ENCODE assay signal across 9 mouse cellular contexts in genomic region chr11:116647340-116647991, GRCm38 (mm10). TPM values are rescaled to one million over a fixed set of nuclear protein-coding genes. Genes with fewer than 3 reads are reported as not detected.
DNase-seq lines count a peak whose midpoint lies in the region; ATAC-seq and TF ChIP-seq lines count a peak whose summit lies in the region.
"Had no signal": no experiment of that assay in that cellular context is flagged by ENCODE, and none has a peak within 500 bp of the region (broad histone marks: within the 10 kb centered on the region; RNA-seq: fewer than 3 reads in every experiment).

No protein-coding gene starts in this region.

- no peak overlapping the region for H3K4me2 ChIP-seq in limb, embryonic 13.5 days (replicated peaks)
- H3K4me2 ChIP-seq in stomach, postnatal 0 days (replicated peaks; ENCODE audit: low read depth): no peak overlapping the region
- H3K4me2 ChIP-seq: hindbrain, embryonic 15.5 days had no signal

- peak overlapping the region; percentile 12; the same call in 1 of the 2 replicates for H3K27ac ChIP-seq in testis, adult 2 months (ENCODE audit: control insufficient read depth, insufficient read depth, low read depth, low read length)
- peak overlapping the region; percentile 82 for H3K27ac ChIP-seq in heart, adult 2 months
- peak overlapping the region; percentile 22; the same call in 1 of the 2 replicates for H3K27ac ChIP-seq in limb, embryonic 13.5 days
- H3K27ac ChIP-seq in stomach, postnatal 0 days (replicated peaks): peak overlapping the region; percentile 84
- H3K27ac ChIP-seq: hindbrain, embryonic 15.5 days had no signal

- no peaks in the 10 kb centered on the region for H3K79me2 ChIP-seq in heart, adult 2 months (replicated peaks; ENCODE audit: control insufficient read depth, insufficient read depth, low read length)

- TF ChIP-seq POLR2A in testis, adult 2 months (IDR thresholded peaks at IDR 0.05; ENCODE audit: control insufficient read depth, low read depth, low read length): no peak
- TF ChIP-seq POLR2A in heart, adult 2 months (IDR thresholded peaks at IDR 0.05; ENCODE audit: insufficient read depth, low read depth, low read length): no peak; the same call in 1 of the 2 replicates

- no peak; the same call in 1 of the 2 replicates for TF ChIP-seq EP300 in heart, adult 2 months (IDR thresholded peaks at IDR 0.05; ENCODE audit: insufficient read depth, low read depth, low read length)
- TF ChIP-seq EP300 in stomach, postnatal 0 days (optimal IDR thresholded peaks at IDR 0.05): no peak

- DNase-seq in testis, postnatal 14 days (ENCODE audit: low spot score): no peak
- DNase-seq in heart, adult 2 months: peak; percentile 81 to 85
- no peak for DNase-seq in stomach, postnatal 0 days (ENCODE audit: low spot score)
- no peak for DNase-seq in cerebellum, adult 9-10 months
- DNase-seq in B cell, adult 2 months: no peak
- no peak for DNase-seq in layer of hippocampus, postnatal 36 days

- H3K9ac ChIP-seq in heart, adult 2 months (ENCODE audit: low read depth, low read length): 0 out of 2 replicates have a peak overlapping the region, but pooled peaks have one; percentile 10
- no peak overlapping the region for H3K9ac ChIP-seq in limb, embryonic 13.5 days
- no peak overlapping the region for H3K9ac ChIP-seq in stomach, postnatal 0 days (ENCODE audit: low read length)
- H3K9ac ChIP-seq: hindbrain, embryonic 15.5 days had no signal

- H3K4me3 ChIP-seq in testis, adult 2 months (ENCODE audit: control insufficient read depth, low read depth, low read length): no peak overlapping the region
- H3K4me3 ChIP-seq in heart, adult 2 months: no peak overlapping the region
- no peak overlapping the region for H3K4me3 ChIP-seq in limb, embryonic 13.5 days
- H3K4me3 ChIP-seq in stomach, postnatal 0 days (ENCODE audit: low read depth, low read length): no peak overlapping the region
- H3K4me3 ChIP-seq: hindbrain, embryonic 15.5 days had no signal

- ATAC-seq in limb, embryonic 13.5 days (ENCODE audit: low FRiP score, low read depth): no peak
- ATAC-seq in stomach, postnatal 0 days (ENCODE audit: low FRiP score, low TSS enrichment): peak; percentile 21; the same call in 1 of the 2 replicates

- TF ChIP-seq CTCF in testis, adult 2 months (IDR thresholded peaks at IDR 0.05; ENCODE audit: control insufficient read depth, insufficient read depth, insufficient replicate concordance, low read depth, low read length): no peak
- peak; percentile 38 for TF ChIP-seq CTCF in heart, adult 2 months (IDR thresholded peaks at IDR 0.05)
- TF ChIP-seq CTCF in stomach, postnatal 0 days (IDR thresholded peaks at IDR 0.05; ENCODE audit: low read depth): peak; percentile 30

- no peaks in the 10 kb centered on the region for H3K9me3 ChIP-seq in limb, embryonic 13.5 days
- H3K9me3 ChIP-seq in stomach, postnatal 0 days (ENCODE audit: control insufficient read depth, low read length): no peaks in the 10 kb centered on the region
- H3K9me3 ChIP-seq: hindbrain, embryonic 15.5 days had no signal

- WGBS in heart, adult 2 months: 58% methylated on average over 11 of the region's 11 CpGs
- 33% methylated on average over 11 of the region's 11 CpGs for WGBS in limb, embryonic 13.5 days
- WGBS in stomach, postnatal 0 days: 37% methylated on average over 11 of the region's 11 CpGs

- H3K4me1 ChIP-seq in testis, adult 2 months (ENCODE audit: control insufficient read depth, insufficient read depth, low read length): peaks cover 16% of the 10 kb centered on the region
- peaks cover 7% of the 10 kb centered on the region for H3K4me1 ChIP-seq in heart, adult 2 months (ENCODE audit: control insufficient read depth, insufficient read depth, low read length)
- peaks cover 60% of the 10 kb centered on the region for H3K4me1 ChIP-seq in limb, embryonic 13.5 days
- peaks cover 6% of the 10 kb centered on the region for H3K4me1 ChIP-seq in stomach, postnatal 0 days (replicated peaks; ENCODE audit: control insufficient read depth, insufficient read depth)

- H3K27me3 ChIP-seq in testis, adult 2 months (ENCODE audit: control insufficient read depth, insufficient read depth, low read length): no peaks in the 10 kb centered on the region
- no peaks in the 10 kb centered on the region for H3K27me3 ChIP-seq in heart, adult 2 months (ENCODE audit: control insufficient read depth, insufficient read depth, low read length)
- peaks cover 12% of the 10 kb centered on the region for H3K27me3 ChIP-seq in limb, embryonic 13.5 days
- no peaks in the 10 kb centered on the region for H3K27me3 ChIP-seq in stomach, postnatal 0 days (ENCODE audit: control insufficient read depth, insufficient read depth, low read length)

- intact Hi-C loops in heart, adult 2 months (cut with DNase I): no loop called here

- H3K36me3 ChIP-seq in testis, adult 2 months (ENCODE audit: control insufficient read depth, insufficient read depth, low read length): no peaks in the 10 kb centered on the region
- no peaks in the 10 kb centered on the region for H3K36me3 ChIP-seq in heart, adult 2 months (ENCODE audit: control insufficient read depth, insufficient read depth, low read length)
- no peaks in the 10 kb centered on the region for H3K36me3 ChIP-seq in limb, embryonic 13.5 days
- H3K36me3 ChIP-seq in stomach, postnatal 0 days (ENCODE audit: control insufficient read depth, insufficient read depth, low read length): no peaks in the 10 kb centered on the region
- H3K36me3 ChIP-seq: hindbrain, embryonic 15.5 days had no signal

RNA-seq across cellular contexts. Expression of gene Prcd, which starts 5.9 kb away (rescaled TPM):
- polyA plus RNA-seq in testis, adult 2 months (2012; rRNA removed): 7.8 and 8.4 TPM in 2 replicates
- 1 to 10 TPM; 1.1 to 1.3 TPM for total RNA-seq in heart, adult 2 months (2021)
- 0.76 and 1.1 TPM in 2 replicates for polyA plus RNA-seq in heart, adult 2 months (2012; rRNA removed)
- polyA plus RNA-seq in limb, embryonic 13.5 days (2015; fragmentation: Nextera tagmentation; extraction: Ambion mirVana): 0.56 and 0.83 TPM in 2 replicates
- polyA plus RNA-seq in stomach, postnatal 0 days (2015; fragmentation: Nextera tagmentation; extraction: Ambion mirVana): 2.6 and 2.7 TPM in 2 replicates
- 1 to 10 TPM; 5.0 to 5.2 TPM for total RNA-seq in layer of hippocampus, postnatal 36 days (2021)

RNA-seq across cellular contexts. Expression of gene Cygb, which starts 6.6 kb away (rescaled TPM):
- 3.7 and 5.5 TPM in 2 replicates for polyA plus RNA-seq in testis, adult 2 months (2012; rRNA removed)
- 10 to 100 TPM; 42.5 to 50.3 TPM for total RNA-seq in heart, adult 2 months (2021)
- polyA plus RNA-seq in heart, adult 2 months (2012; rRNA removed): 55.0 and 66.1 TPM in 2 replicates
- 6.0 and 7.2 TPM in 2 replicates for polyA plus RNA-seq in limb, embryonic 13.5 days (2015; fragmentation: Nextera tagmentation; extraction: Ambion mirVana)
- 22.1 and 22.2 TPM in 2 replicates for polyA plus RNA-seq in stomach, postnatal 0 days (2015; fragmentation: Nextera tagmentation; extraction: Ambion mirVana)
- 10 to 100 TPM; 72.2 to 74.8 TPM for total RNA-seq in layer of hippocampus, postnatal 36 days (2021)

RNA-seq across cellular contexts. Expression of gene Rhbdf2, which starts 20.6 kb away (rescaled TPM):
- polyA plus RNA-seq in testis, adult 2 months (2012; rRNA removed): 6.3 and 7.5 TPM in 2 replicates
- total RNA-seq in heart, adult 2 months (2021): 10 to 100 TPM; 10.8 to 11.2 TPM
- polyA plus RNA-seq in heart, adult 2 months (2012; rRNA removed): 19.2 and 22.3 TPM in 2 replicates
- polyA plus RNA-seq in limb, embryonic 13.5 days (2015; fragmentation: Nextera tagmentation; extraction: Ambion mirVana): 4.0 and 5.1 TPM in 2 replicates
- 5.7 and 6.1 TPM in 2 replicates for polyA plus RNA-seq in stomach, postnatal 0 days (2015; fragmentation: Nextera tagmentation; extraction: Ambion mirVana)
- 1 to 10 TPM in 1 of 2 experiments, under 1 TPM in 1; 0.90 to 1.4 TPM for total RNA-seq in layer of hippocampus, postnatal 36 days (2021)

Comparison
In these comparisons a context has a peak if more than half of its experiments do, and no peak if none do; other contexts are left out.
1. H3K27ac ChIP-seq: peak in every context shown above with its lines; median percentile 84 in stomach, postnatal 0 days; 82 in heart, adult 2 months; 22 in limb, embryonic 13.5 days; 12 in testis, adult 2 months.
2. DNase-seq: peak in heart, adult 2 months (2 of 2); none in testis, postnatal 14 days (single experiment), stomach, postnatal 0 days (single experiment), cerebellum, adult 9-10 months (single experiment), B cell, adult 2 months (0 of 2) and layer of hippocampus, postnatal 36 days (0 of 2).